ENCODE assay signal across 8 mouse cellular contexts in the genomic region with DNA sequence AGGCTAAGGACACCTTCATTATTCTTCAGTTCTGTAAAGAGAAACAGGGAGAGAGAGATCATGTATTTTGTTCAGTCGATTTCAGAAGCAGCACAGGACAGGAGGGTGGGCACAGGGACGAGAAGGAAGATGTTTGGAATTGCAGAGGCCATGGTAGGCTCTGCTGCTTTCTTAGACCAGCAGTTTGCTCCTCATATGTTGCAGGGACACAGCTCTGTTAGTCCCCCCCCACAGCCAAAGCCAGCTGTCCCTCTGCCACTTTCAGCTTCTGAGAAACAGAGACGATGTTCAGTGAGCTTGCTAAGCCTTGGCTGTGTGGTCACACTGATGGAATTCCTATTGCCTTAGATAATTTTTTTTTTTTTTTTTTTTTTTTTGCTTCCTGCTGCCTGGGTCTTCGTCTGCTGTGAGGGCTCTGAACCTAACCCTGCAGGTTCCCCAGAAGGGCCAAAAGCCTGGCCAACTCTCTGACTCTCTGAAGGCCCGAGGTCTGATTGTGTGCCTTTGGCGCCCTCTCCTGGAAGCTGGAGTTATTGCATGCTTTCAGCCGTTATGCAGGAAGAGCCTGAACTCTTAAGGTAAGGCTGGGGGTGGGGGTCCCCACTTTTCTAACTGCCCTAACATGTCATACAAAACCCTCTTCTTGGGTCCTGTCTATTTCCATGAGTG. TPM values are rescaled to one million over a fixed set of nuclear protein-coding genes. Genes with fewer than 3 reads are reported as not detected.
DNase-seq lines count a peak whose midpoint lies in the region; ATAC-seq and TF ChIP-seq lines count a peak whose summit lies in the region.

No protein-coding gene starts in this region.

- H3K9ac ChIP-seq in ES-E14 (ENCODE audit: insufficient read depth, low read depth, low read length, poor library complexity, severe bottlenecking): no peak overlapping the region
- H3K9ac ChIP-seq in forebrain, embryonic 11.5 days (ENCODE audit: low read length): no peak overlapping the region; the same call in 1 of the 2 replicates
- peak overlapping the region; percentile 21; the same call in 1 of the 2 replicates for H3K9ac ChIP-seq in heart, embryonic 16.5 days (ENCODE audit: low read length)
- no peak overlapping the region for H3K9ac ChIP-seq in lung, embryonic 15.5 days

- no peak overlapping the region for H3K4me2 ChIP-seq in forebrain, embryonic 11.5 days (ENCODE audit: low read depth, low read length, severe bottlenecking)
- H3K4me2 ChIP-seq in heart, embryonic 16.5 days (ENCODE audit: low read depth, low read length): no peak overlapping the region
- H3K4me2 ChIP-seq in lung, embryonic 15.5 days: no peak overlapping the region

- H3K4me1 ChIP-seq in ES-E14 (ENCODE audit: control insufficient read depth in 2 of 2, insufficient read depth in 2 of 2, low read length in 2 of 2, poor library complexity in 1 of 2): peaks cover 0 to 12% of the 10 kb centered on the region in 2 experiments; a peak in 2 of 4 replicates
- H3K4me1 ChIP-seq in forebrain, embryonic 11.5 days (replicated peaks; ENCODE audit: control insufficient read depth, insufficient read depth, low read length): peaks cover 18% of the 10 kb centered on the region
- H3K4me1 ChIP-seq in heart, embryonic 16.5 days (ENCODE audit: control insufficient read depth, insufficient read depth, low read length): peaks cover 21% of the 10 kb centered on the region
- peaks cover 28% of the 10 kb centered on the region for H3K4me1 ChIP-seq in lung, embryonic 15.5 days

- DNase-seq in ES-E14 (ENCODE audit: low read depth, low spot score): peak; percentile 74
- DNase-seq in c-Kit-negative CD71-positive TER-119-positive erythroid progenitor cells, embryonic 14.5 days (ENCODE audit: low read depth, low spot score): peak; percentile 56
- peak; percentile 88 for DNase-seq in forebrain, embryonic 11.5 days (ENCODE audit: low spot score)
- peak; percentile 89 for DNase-seq in layer of hippocampus, adult 11-12 months (ENCODE audit: low spot score)
- peak; percentile 82 for DNase-seq in ovary, postnatal 14 days (ENCODE audit: low spot score)
- peak; percentile 78 to 81 for DNase-seq in thymus, postnatal 36 days

- no peaks in the 10 kb centered on the region for H3K9me3 ChIP-seq in ES-E14 (ENCODE audit: control insufficient read depth, insufficient read depth, low read depth, low read length)
- no peaks in the 10 kb centered on the region for H3K9me3 ChIP-seq in forebrain, embryonic 11.5 days (ENCODE audit: control insufficient read depth, low read length)
- H3K9me3 ChIP-seq in heart, embryonic 16.5 days (replicated peaks; ENCODE audit: control insufficient read depth, low read length): no peaks in the 10 kb centered on the region
- H3K9me3 ChIP-seq in lung, embryonic 15.5 days: no peaks in the 10 kb centered on the region

- 25% methylated on average over 7 of the region's 7 CpGs for WGBS in forebrain, embryonic 11.5 days
- 24% methylated on average over 7 of the region's 7 CpGs for WGBS in heart, embryonic 16.5 days
- WGBS in lung, embryonic 15.5 days: 12% methylated on average over 7 of the region's 7 CpGs

- no peak overlapping the region for H3K27ac ChIP-seq in ES-E14 (ENCODE audit: insufficient read depth, low read depth, low read length, poor library complexity, severe bottlenecking)
- no peak overlapping the region for H3K27ac ChIP-seq in forebrain, embryonic 11.5 days (ENCODE audit: low read depth, low read length)
- H3K27ac ChIP-seq in heart, embryonic 16.5 days (ENCODE audit: low read length): peak overlapping the region; percentile 15; the same call in 1 of the 2 replicates
- peak overlapping the region; percentile 67 for H3K27ac ChIP-seq in lung, embryonic 15.5 days

- H3K36me3 ChIP-seq in ES-E14 (ENCODE audit: control insufficient read depth, insufficient read depth, low read length, poor library complexity, severe bottlenecking): no peaks in the 10 kb centered on the region
- H3K36me3 ChIP-seq in forebrain, embryonic 11.5 days (ENCODE audit: control insufficient read depth, insufficient read depth, low read length): no peaks in the 10 kb centered on the region
- no peaks in the 10 kb centered on the region for H3K36me3 ChIP-seq in heart, embryonic 16.5 days (ENCODE audit: control insufficient read depth, insufficient read depth)
- H3K36me3 ChIP-seq in lung, embryonic 15.5 days: no peaks in the 10 kb centered on the region

- H3K27me3 ChIP-seq in forebrain, embryonic 11.5 days (ENCODE audit: control insufficient read depth, insufficient read depth, low read length): no peaks in the 10 kb centered on the region
- H3K27me3 ChIP-seq in heart, embryonic 16.5 days (ENCODE audit: control insufficient read depth, insufficient read depth, low read length): no peaks in the 10 kb centered on the region; the same call in 1 of the 2 replicates
- H3K27me3 ChIP-seq in lung, embryonic 15.5 days: no peaks in the 10 kb centered on the region; the same call in 1 of the 2 replicates

- in situ Hi-C loops in ES-E14 (cut with MboI; ENCODE audit: low sequenced_read_pairs in 2 of 2, unreplicated experiment in 2 of 2): loop anchor here in 1 of 2 experiments (25.0 kb wide), 1 partner anchor 171 kb away; a partner anchor contains a TSS

- no peak overlapping the region for H3K4me3 ChIP-seq in ES-E14 (ENCODE audit: insufficient read depth in 1 of 2, low read depth in 1 of 2, low read length in 2 of 2, poor library complexity in 1 of 2, severe bottlenecking in 1 of 2)
- H3K4me3 ChIP-seq in forebrain, embryonic 11.5 days (ENCODE audit: low read depth, low read length): no peak overlapping the region
- H3K4me3 ChIP-seq in heart, embryonic 16.5 days (ENCODE audit: low read length): no peak overlapping the region
- no peak overlapping the region for H3K4me3 ChIP-seq in lung, embryonic 15.5 days

- ATAC-seq in forebrain, embryonic 11.5 days (replicated peaks; ENCODE audit: low FRiP score): no peak
- 0 out of 2 replicates have a peak, but pooled peaks have one; percentile 24 for ATAC-seq in heart, embryonic 16.5 days (replicated peaks; ENCODE audit: extremely low read depth, insufficient read depth, low FRiP score)
- peak; percentile 37; the same call in 1 of the 2 replicates for ATAC-seq in lung, embryonic 15.5 days (ENCODE audit: borderline replicate concordance, extremely low read depth, low FRiP score, low TSS enrichment)

TF ChIP-seq in ES-E14, 5 proteins besides CTCF, POLR2A, EP300 and RAD21:
- peak; percentile 63; the same call in 1 of the 2 replicates for TF ChIP-seq ZNF384 (IDR thresholded peaks at IDR 0.05; ENCODE audit: low read depth, low read length)
- no peak for TF ChIP-seq HCFC1 (IDR thresholded peaks at IDR 0.05; ENCODE audit: borderline replicate concordance, insufficient read depth, low read length)
- TF ChIP-seq ZC3H11A (IDR thresholded peaks at IDR 0.05; ENCODE audit: borderline replicate concordance, low read depth, low read length): peak; percentile 90

RNA-seq across cellular contexts. Expression of a gene that starts 19.8 kb away (rescaled TPM):
- 5.8 and 9.4 TPM in 2 replicates for total RNA-seq in ES-E14 (2012; rRNA removed)
- polyA plus RNA-seq in forebrain, embryonic 11.5 days (2014; fragmentation: Nextera tagmentation; extraction: Ambion mirVana): 16.8 and 19.6 TPM in 2 replicates
- polyA plus RNA-seq in heart, embryonic 16.5 days (2015; fragmentation: Nextera tagmentation; extraction: Ambion mirVana): 14.9 and 17.6 TPM in 2 replicates
- polyA plus RNA-seq in lung, embryonic 15.5 days (2015; fragmentation: Nextera tagmentation; extraction: Ambion mirVana): 18.8 and 19.0 TPM in 2 replicates

RNA-seq across cellular contexts. Expression of a gene that starts 32.8 kb away (rescaled TPM):
- total RNA-seq in ES-E14 (2012; rRNA removed): not detected in 2 replicates
- polyA plus RNA-seq in forebrain, embryonic 11.5 days (2014; fragmentation: Nextera tagmentation; extraction: Ambion mirVana): not detected in 2 replicates
- not detected in 2 replicates for polyA plus RNA-seq in heart, embryonic 16.5 days (2015; fragmentation: Nextera tagmentation; extraction: Ambion mirVana)
- polyA plus RNA-seq in lung, embryonic 15.5 days (2015; fragmentation: Nextera tagmentation; extraction: Ambion mirVana): not detected in 2 replicates

RNA-seq across cellular contexts. Expression of a gene that starts 35.0 kb away (rescaled TPM):
- total RNA-seq in ES-E14 (2012; rRNA removed): 34.4 and 36.6 TPM in 2 replicates
- polyA plus RNA-seq in forebrain, embryonic 11.5 days (2014; fragmentation: Nextera tagmentation; extraction: Ambion mirVana): 67.6 and 70.4 TPM in 2 replicates
- 69.8 and 74.8 TPM in 2 replicates for polyA plus RNA-seq in heart, embryonic 16.5 days (2015; fragmentation: Nextera tagmentation; extraction: Ambion mirVana)
- 61.3 and 61.9 TPM in 2 replicates for polyA plus RNA-seq in lung, embryonic 15.5 days (2015; fragmentation: Nextera tagmentation; extraction: Ambion mirVana)

RNA-seq across cellular contexts. Expression of a gene that starts 35.2 kb away (rescaled TPM):
- 78.1 and 80.8 TPM in 2 replicates for total RNA-seq in ES-E14 (2012; rRNA removed)
- polyA plus RNA-seq in forebrain, embryonic 11.5 days (2014; fragmentation: Nextera tagmentation; extraction: Ambion mirVana): 86.8 and 99.5 TPM in 2 replicates
- polyA plus RNA-seq in heart, embryonic 16.5 days (2015; fragmentation: Nextera tagmentation; extraction: Ambion mirVana): 72.8 and 73.3 TPM in 2 replicates
- 64.2 and 65.7 TPM in 2 replicates for polyA plus RNA-seq in lung, embryonic 15.5 days (2015; fragmentation: Nextera tagmentation; extraction: Ambion mirVana)

RNA-seq across cellular contexts. Expression of a gene that starts 44.2 kb away (rescaled TPM):
- total RNA-seq in ES-E14 (2012; rRNA removed): 21.5 and 26.5 TPM in 2 replicates
- 27.9 and 31.0 TPM in 2 replicates for polyA plus RNA-seq in forebrain, embryonic 11.5 days (2014; fragmentation: Nextera tagmentation; extraction: Ambion mirVana)
- 30.5 and 39.0 TPM in 2 replicates for polyA plus RNA-seq in heart, embryonic 16.5 days (2015; fragmentation: Nextera tagmentation; extraction: Ambion mirVana)
- polyA plus RNA-seq in lung, embryonic 15.5 days (2015; fragmentation: Nextera tagmentation; extraction: Ambion mirVana): 30.3 and 30.5 TPM in 2 replicates

Comparison
In these comparisons a context has a peak if more than half of its experiments do, and no peak if none do; other contexts are left out.
1. H3K27ac ChIP-seq: peak in heart, embryonic 16.5 days (single experiment) and lung, embryonic 15.5 days (single experiment); none in ES-E14 (single experiment) and forebrain, embryonic 11.5 days (single experiment).
2. Peak in every context shown above with its lines, with median percentiles within 50 percentile points of each other: DNase-seq.